Mouse (Mus musculus) lung, adult 2 months (tissue): ENCODE measurements around the gene Casp3.

ENCODE experiments used
- CTCF ChIP-seq: fragments of 200-500 bp; IDR thresholded peaks from 2 replicates; pipeline ENCODE4 v1.5.1; 2011; ENCODE audit warnings: mild to moderate bottlenecking, low read length, control low read depth; ENCODE audit not compliant: insufficient read depth
- POLR2A ChIP-seq: fragments of 200-500 bp; IDR thresholded peaks from 2 replicates; pipeline ENCODE4 v1.6.1; 2011; ENCODE audit warnings: low read depth, mild to moderate bottlenecking, control low read depth, low read length, borderline replicate concordance; ENCODE audit errors: extremely low read depth

GRCm38 (mm10) chr8:46648421-46648820 is 31.3 kb downstream of the Casp3 start:
- TF ChIP-seq POLR2A (no peak), CTCF (no peak)
